Mouse (Mus musculus) kidney, postnatal 4 days (tissue): ENCODE results near the gene Negr1.

ENCODE experiments used
- DNase-seq, 2 experiments: peaks; one replicate each; pipeline ENCODE4 v3.0.0; 2021; ENCODE audit warnings: mixed read lengths in 2 of 2

Negr1 gene

GRCm38 (mm10) chr3:157255863-157256262 is 694.3 kb downstream of the Negr1 start:
- peak in 1 of 2 experiments; percentile 6 for DNase-seq

DNA sequence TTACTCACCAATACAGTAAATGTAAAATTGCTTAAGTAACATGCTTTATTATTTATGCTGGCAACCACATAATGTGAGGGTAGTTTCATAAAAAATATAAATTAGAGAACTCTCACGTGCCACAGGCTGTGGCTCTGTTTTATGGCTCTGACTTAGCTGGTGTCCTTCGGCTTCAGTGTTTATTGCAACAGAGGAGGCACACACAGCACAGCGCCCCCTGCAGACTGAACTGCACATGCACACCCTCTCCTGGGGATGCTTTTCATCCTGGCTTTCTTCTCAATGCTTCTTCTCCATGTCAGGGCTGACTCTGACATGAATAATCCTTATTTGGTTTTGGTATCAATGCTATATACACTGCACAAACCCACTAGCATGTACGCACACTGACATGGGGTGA is 707.1 kb downstream of the Negr1 start:
- no peak for DNase-seq

DNA sequence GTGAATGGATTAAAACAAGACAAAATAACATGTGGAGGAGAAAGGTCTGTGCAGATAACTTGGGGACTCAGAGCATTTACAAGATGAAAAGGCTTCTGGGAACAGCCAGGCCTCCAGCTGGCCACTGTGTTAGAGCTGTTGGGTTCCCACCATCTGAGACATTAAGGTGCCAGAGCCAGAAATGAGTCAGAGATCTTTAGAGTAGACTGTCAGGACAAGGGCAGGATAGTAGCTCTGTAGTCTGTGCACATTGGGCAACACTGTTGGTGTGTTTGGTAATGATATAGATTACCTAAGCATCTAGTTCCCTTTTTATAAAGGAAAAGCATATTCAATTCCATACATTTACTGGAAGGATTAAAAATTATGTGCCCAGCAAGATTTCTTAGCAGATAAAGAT is 710.8 kb downstream of the Negr1 start:
- DNase-seq = no peak

DNA sequence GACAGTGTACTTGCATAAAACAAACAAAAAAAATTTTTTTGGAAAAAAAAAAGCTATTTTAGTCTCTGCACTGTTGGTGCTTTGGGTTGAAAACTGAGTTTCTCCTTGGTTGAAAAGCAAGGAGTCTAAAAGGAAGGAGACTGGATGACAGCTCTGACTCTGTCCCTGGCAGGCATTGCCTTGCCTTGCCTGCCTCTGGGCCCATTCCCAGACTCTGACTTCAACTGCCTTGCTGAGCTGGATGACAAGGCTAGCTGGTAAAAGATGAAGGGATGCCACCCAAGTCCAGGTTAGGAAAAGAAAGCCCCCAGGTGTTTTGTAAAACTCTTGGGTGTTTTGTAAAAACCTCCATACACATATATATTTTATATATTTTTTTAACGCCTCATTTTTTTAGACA is 712.5 kb downstream of the Negr1 start:
- no peak for DNase-seq

DNA sequence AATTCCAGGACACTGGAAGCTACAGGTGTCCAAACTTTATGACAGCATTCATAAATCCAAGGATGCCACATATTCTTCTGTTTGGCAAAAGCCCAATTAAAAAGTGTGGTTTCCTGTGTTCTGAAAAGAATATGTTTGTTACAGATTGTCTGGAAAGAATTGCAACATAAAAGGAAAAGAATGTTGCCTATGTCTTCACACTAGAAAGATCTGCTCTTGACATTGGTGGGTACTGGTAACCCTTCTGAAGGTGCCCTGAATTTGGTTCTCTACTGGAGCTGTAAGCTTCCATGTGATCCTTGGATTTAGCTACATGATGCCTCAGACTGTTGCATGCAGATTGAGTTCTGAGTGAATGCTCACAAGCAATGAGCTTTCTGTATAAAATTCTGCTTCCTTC is 718.1 kb downstream of the Negr1 start:
- no peak for DNase-seq

- DNase-seq = no peak
Measured at GRCm38 (mm10) chr3:157281259-157281658, 719.7 kb downstream of the Negr1 start.

GRCm38 (mm10) chr3:157291286-157291685 is 729.7 kb downstream of the Negr1 start:
- no peak for DNase-seq

DNA sequence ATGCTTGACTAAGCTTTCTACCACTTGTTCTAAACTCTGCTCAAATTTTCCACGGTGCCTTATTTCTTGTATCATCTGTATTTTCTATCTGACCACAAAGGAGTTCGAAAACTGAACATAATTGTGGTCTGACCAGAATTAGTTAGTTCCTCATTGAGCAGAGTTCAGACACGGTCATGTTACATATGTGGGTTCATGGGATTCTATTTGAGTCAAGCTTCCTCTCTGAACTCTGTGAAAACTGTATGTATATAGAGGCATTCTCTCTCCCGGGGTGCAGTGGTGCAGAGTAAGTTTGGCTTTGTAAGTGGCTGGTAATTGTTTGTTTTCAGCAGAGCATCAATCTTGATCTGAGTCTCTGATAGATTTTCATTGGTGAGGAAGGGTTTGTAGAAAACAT is 735.6 kb downstream of the Negr1 start:
- no peak for DNase-seq

GRCm38 (mm10) chr3:157303430-157304116 is 742.0 kb downstream of the Negr1 start:
- DNase-seq = no peak

DNA sequence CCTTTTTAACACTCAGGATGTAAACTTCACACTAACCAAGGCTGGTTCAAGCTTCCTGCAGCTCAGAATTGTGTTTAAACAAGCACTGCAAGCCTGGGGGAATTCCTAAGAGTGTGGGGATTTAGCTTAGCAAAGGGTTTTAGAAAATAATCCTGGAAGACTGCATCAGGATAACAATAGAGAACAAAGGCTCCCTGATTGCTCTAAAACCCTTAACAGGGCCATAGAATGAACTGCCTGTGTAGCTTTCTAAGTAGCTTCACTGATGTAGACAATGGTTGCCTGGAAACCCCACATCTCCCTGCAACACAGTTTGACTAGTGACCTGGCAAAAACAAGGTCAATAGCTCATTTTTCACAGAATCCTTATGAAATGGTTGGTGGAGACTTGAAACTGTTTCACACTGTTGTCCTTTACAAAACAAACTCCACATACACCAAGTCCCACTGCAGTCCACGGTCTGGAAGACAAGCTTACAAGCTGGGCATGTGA is 759.5 kb downstream of the Negr1 start:
- no peak for DNase-seq

DNA sequence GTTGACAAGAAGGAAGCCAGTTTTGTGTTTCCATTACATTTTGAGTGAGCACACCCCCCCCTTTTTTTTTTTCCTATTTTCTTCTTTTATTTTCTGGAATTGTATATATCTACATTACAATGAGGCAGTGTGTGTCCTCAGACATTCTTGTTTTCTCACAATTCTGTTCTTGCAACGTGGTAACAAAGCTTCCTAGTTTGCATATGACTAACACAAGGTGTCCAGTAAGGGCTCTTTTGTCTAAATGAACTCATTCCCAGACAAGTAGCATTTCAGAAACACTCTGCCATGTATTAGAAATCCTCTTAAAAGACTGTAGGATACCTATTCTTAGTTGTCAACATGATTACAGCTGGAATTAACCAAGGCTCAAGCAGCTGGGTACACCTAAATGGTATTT is 760.2 kb downstream of the Negr1 start:
- DNase-seq = no peak

- DNase-seq = no peak
Measured at GRCm38 (mm10) chr3:157334169-157334568, 772.6 kb downstream of the Negr1 start.

GRCm38 (mm10) chr3:157349480-157349879 is 787.9 kb downstream of the Negr1 start:
- DNase-seq = no peak

DNA sequence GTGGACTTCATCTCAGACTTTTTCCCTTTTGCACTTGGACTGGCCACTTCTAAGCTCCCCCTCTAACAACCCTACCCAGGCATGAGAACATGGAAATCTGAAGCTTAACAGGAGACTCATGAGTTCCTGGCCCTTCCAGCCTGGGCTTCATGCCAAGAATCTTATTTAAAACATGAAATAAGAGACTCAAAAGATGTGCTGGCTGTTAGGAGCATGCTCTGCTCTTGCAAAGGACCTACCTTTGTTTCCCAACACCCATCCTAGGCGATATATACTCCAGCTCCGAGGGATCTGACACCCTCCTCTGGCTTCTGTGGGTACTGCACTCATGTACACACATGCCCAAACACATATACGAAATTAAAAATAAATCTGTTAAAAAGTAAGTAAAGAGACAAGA is 797.3 kb downstream of the Negr1 start:
- peak; percentile 14 to 18 for DNase-seq

GRCm38 (mm10) chr3:157359840-157360239 is 798.2 kb downstream of the Negr1 start:
- DNase-seq = no peak
